Mouse (Mus musculus) liver, embryonic 12.5 days (tissue): ENCODE data around the gene Slc16a9. TPM values are rescaled to one million over a fixed set of nuclear protein-coding genes. Genes with fewer than 3 reads are reported as not detected.
"Not testable (repeated sequence)": the region's sequence is repeated elsewhere in the genome, so short reads cannot be mapped to it uniquely, and the experiment has no call there.

Experiments used
- ATAC-seq: fragments of 200-750 bp; cut with Nextera tagmentation; 2 replicates; pipeline ENCODE4 v1.8.0; 2017; ENCODE audit warnings: moderate number of reproducible peaks, mild to moderate bottlenecking, moderate library complexity
- H3K27ac ChIP-seq: fragments of 300-500 bp; sonication (generic); 2 replicates; pipeline ENCODE4 v1.5.1; 2016; ENCODE audit warnings: mild to moderate bottlenecking
- H3K27me3 ChIP-seq: fragments of 300-500 bp; sonication (generic); replicated peaks from 2 replicates; pipeline ENCODE4 v1.6.1; 2016; ENCODE audit warnings: mild to moderate bottlenecking, moderate library complexity
- H3K36me3 ChIP-seq: fragments of 300-500 bp; sonication (generic); 2 replicates; pipeline ENCODE4 v1.6.1; 2016; ENCODE audit warnings: mild to moderate bottlenecking, moderate library complexity
- H3K4me1 ChIP-seq: fragments of 300-500 bp; sonication (generic); 2 replicates; pipeline ENCODE4 v1.6.1; 2016
- H3K4me2 ChIP-seq: fragments of 300-500 bp; sonication (generic); 2 replicates; pipeline ENCODE4 v1.6.1; 2016; ENCODE audit warnings: mild to moderate bottlenecking, moderate library complexity
- H3K4me3 ChIP-seq: fragments of 300-500 bp; sonication (generic); 2 replicates; pipeline ENCODE4 v1.5.1; 2016; ENCODE audit warnings: mild to moderate bottlenecking, moderate library complexity
- H3K9ac ChIP-seq: fragments of 300-500 bp; sonication (generic); 2 replicates; pipeline ENCODE4 v1.6.1; 2016; ENCODE audit warnings: mild to moderate bottlenecking, moderate library complexity
- H3K9me3 ChIP-seq: fragments of 300-500 bp; sonication (generic); replicated peaks from 2 replicates; pipeline ENCODE4 v1.6.1; 2016; ENCODE audit warnings: mild to moderate bottlenecking, moderate library complexity
- WGBS: fragments of 180-500 bp; shearing (Covaris S2); methylation state at CpG from one replicate; pipeline ENCODE4 v1.1.7; 2016; ENCODE audit not compliant: insufficient replicate concordance; 5-methylcytosine and 5-hydroxymethylcytosine counted together
- polyA plus RNA-seq: library from polyadenylated mRNA; unstranded; fragments of >200 nt; fragmentation: Nextera tagmentation; extraction: Ambion mirVana; gene quantifications from 2 replicates; pipeline ENCODE4 v1.2.1, GENCODE M21; 2016

The Slc16a9 gene
- polyA plus RNA-seq, 1 experiment from 2014 or later = 0.52 TPM

DNA sequence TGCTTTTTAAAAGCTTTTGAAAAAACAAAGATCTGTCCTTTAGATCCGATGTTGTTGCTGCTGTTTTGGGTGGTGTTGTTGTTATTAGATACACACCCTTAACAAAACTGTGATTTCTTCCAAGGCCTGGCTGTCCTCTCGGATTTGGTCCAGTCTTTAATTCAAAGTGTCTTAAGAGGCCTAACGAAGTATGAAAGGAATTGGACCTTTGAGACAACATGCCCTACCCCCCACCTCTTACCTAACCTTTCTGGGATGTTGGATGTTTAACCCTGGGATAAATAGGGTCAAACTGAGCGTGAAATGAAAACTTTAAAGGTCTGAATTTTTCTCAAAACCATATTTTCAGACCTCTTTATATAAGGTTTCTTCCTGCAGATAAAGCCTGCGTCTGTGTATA is 23.9 kb upstream of the Slc16a9 start:
- H3K4me3 ChIP-seq = no peak overlapping the region
- no peaks in the 10 kb centered on the region for H3K4me1 ChIP-seq
- H3K4me2 ChIP-seq = no peak overlapping the region
- no peaks in the 10 kb centered on the region for H3K36me3 ChIP-seq
- ATAC-seq = no peak
- no peak overlapping the region for H3K9ac ChIP-seq
- H3K27ac ChIP-seq = no peak overlapping the region
- H3K27me3 ChIP-seq = no peaks in the 10 kb centered on the region
- no peaks in the 10 kb centered on the region for H3K9me3 ChIP-seq
- WGBS = 68% methylated on average over 5 of the region's 5 CpGs

DNA sequence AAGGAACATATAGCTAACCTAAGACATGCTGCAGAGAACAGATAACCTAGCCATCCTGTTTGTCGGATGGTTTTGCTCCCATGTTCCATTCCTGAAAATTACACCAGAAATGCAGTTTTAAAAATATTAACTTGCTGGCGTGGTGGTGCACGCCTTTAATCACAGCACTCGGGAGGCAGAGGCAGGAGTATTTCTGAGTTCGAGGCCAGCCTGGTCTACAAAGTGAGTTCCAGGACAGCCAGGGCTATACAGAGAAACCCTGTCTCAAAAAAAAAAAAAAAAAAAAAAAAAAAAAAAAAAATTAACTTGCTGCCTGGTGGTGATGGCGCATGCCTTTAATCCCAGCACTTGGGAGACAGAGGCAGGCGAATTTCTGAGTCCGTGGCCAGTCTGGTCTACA is 22.7 kb upstream of the Slc16a9 start:
- not testable (repeated sequence) for H3K4me3 ChIP-seq, H3K9me3 ChIP-seq, H3K27me3 ChIP-seq, ATAC-seq, H3K36me3 ChIP-seq, H3K9ac ChIP-seq, H3K4me2 ChIP-seq, H3K27ac ChIP-seq, H3K4me1 ChIP-seq
- 68% methylated on average over 8 of the region's 8 CpGs for WGBS

DNA sequence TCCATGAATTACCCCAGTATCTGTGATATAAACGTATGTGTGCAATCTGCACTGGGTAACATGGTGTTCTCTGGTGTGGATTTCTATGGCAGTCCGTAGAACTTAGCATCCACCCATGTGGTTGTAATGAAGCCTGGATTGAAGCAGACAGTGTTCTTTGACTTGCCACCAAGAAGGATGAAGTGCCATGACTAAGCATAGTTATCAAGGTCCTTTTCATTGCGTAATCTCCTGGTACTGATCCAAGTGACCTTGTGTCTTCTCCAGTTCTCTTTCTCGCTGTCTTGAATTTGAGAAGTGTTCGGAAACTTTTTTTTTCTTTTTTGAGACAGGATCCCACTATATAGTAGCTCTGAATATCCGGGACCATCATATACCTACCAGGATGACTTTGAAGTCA is 20.3 kb upstream of the Slc16a9 start:
- Histone ChIP-seq H3K9ac (no peak overlapping the region), H3K4me2 (no peak overlapping the region), H3K9me3 (no peaks in the 10 kb centered on the region), H3K36me3 (no peaks in the 10 kb centered on the region), H3K4me3 (no peak overlapping the region), H3K4me1 (no peaks in the 10 kb centered on the region), H3K27me3 (no peaks in the 10 kb centered on the region), H3K27ac (no peak overlapping the region)
- no peak for ATAC-seq
- 61% methylated on average over 6 of the region's 6 CpGs for WGBS

DNA sequence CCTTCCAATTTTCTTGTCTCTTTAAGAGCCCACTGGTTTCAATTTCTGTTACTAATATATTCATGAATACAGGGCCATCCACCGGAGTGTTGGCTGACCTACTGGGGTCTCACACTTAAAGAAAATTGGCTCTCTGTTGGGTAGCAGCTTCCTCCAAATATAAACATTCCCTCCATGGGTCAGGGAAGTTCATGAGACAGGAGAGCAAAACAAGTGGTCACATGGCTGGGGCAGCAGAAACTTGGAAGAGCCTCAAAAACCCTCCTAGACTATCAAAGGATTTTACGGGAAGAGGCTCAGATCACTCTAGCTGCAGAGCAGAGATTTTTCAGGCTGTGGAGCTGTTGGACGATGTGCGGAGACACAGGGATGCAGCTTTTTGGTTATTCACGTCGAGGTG is 19.1 kb upstream of the Slc16a9 start:
- ATAC-seq = no peak
- Histone ChIP-seq H3K9me3 (no peaks in the 10 kb centered on the region), H3K4me2 (no peak overlapping the region), H3K4me3 (no peak overlapping the region), H3K27ac (no peak overlapping the region), H3K27me3 (no peaks in the 10 kb centered on the region), H3K36me3 (no peaks in the 10 kb centered on the region), H3K4me1 (no peaks in the 10 kb centered on the region), H3K9ac (no peak overlapping the region)
- WGBS = 67% methylated on average over 6 of the region's 6 CpGs

DNA sequence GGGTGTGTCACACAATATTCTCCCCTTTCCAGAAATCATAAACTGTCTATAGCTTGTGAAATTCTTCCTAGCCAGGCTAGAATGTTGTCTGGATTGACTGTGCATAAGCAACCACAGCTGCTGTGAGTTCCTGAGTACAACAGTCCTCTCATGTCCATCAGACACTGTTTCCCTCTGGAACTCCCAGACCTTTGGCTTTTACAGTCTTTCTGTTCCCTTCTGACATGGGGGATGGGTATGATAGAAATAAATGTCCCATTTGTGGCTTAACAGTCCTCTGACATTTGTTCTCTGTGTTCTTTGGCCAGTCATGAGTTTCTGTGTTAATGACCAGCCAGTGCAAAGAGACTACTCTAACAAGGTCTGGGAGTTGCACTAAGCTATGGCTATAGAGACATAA is 18.3 kb upstream of the Slc16a9 start:
- Histone ChIP-seq H3K4me3 (no peak overlapping the region), H3K4me2 (no peak overlapping the region), H3K27ac (no peak overlapping the region), H3K27me3 (no peaks in the 10 kb centered on the region), H3K9ac (no peak overlapping the region), H3K9me3 (no peaks in the 10 kb centered on the region), H3K4me1 (no peaks in the 10 kb centered on the region), H3K36me3 (no peaks in the 10 kb centered on the region)
- no peak for ATAC-seq

DNA sequence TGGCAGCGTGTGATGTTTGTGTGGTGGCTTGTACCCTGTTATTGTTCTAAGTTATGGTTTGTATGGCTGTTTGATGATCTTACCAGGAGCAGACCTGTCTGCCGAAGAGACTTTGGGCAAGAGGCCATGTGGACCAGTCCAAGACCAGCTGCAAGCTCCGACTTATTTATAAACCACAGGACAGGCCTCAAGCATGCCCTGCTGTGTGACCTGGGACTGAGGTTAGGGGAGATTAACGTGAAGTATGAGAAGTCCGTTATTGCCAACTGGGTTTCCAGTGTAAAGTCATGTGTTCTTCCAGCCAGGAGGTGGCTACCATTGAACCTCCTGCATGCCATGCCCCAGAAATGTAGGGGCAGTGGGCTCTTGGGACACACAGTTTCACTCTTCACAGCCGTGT is 14.5 kb upstream of the Slc16a9 start:
- no peak for ATAC-seq
- Histone ChIP-seq H3K27ac (no peak overlapping the region), H3K4me3 (no peak overlapping the region), H3K36me3 (no peaks in the 10 kb centered on the region), H3K9me3 (no peaks in the 10 kb centered on the region), H3K9ac (no peak overlapping the region), H3K27me3 (no peaks in the 10 kb centered on the region), H3K4me1 (no peaks in the 10 kb centered on the region), H3K4me2 (no peak overlapping the region)
- 66% methylated on average over 6 of the region's 6 CpGs for WGBS

DNA sequence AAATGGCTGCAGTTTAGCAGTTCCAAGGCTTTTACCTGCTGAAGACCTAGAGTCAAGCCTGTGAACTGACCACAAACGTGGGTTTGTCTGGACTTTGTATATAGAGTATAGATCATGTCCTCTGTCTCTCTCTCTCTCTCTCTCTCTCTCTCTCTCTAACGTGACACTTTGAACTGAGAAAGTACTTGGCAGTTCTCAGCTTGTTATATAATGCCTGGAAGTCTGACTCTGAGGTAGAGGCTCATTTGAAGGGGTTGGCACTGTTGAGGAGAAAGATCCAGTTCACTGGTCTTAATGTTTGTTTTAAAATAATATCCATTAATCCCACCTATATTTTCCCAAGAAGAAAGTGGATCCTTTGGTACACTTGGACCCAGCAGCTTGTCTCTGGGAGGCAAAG is 7.0 kb upstream of the Slc16a9 start:
- Histone ChIP-seq H3K27ac (no peak overlapping the region), H3K27me3 (peaks cover 8% of the 10 kb centered on the region; the same call in 1 of the 2 replicates), H3K4me3 (no peak overlapping the region), H3K36me3 (no peaks in the 10 kb centered on the region), H3K4me2 (no peak overlapping the region), H3K4me1 (no peaks in the 10 kb centered on the region), H3K9ac (no peak overlapping the region), H3K9me3 (no peaks in the 10 kb centered on the region)
- 47% methylated on average over 2 of the region's 2 CpGs for WGBS
- ATAC-seq = no peak

DNA sequence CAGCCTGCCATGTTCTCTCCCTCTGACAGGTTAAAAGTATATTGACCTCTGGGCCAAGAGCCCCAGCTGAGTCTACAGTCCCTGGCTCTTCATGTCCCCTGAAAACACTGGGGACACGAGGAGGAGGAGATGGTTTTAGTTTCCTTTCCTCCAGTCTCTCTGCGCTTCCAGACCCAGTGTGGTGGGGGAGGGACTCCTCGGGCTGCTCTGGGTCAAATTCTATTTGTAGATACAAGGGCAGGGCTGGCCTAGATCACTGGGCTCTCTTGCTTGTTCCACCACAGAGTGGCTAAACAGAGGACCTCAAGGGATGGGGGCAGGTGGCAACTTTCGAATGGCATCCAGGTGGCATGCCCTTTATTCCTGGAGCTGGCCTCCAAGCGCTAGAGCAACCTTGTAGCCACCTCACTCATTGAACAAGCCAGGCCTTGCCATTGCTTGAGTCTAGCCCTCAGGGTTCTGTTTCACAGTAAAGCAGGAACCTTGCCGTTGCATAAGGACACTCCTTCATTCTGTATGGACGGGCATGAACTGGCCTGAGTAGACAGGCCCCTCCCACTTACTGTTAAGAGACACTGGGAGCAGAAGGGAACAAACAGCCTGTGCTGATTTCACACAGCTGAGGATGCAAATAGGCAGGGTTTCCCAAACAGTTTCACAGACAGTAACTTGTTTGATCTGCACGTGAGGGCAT is 2.0 kb upstream of the Slc16a9 start:
- ATAC-seq = no peak
- no peaks in the 10 kb centered on the region for H3K36me3 ChIP-seq
- 35% methylated on average over 8 of the region's 8 CpGs for WGBS

DNA sequence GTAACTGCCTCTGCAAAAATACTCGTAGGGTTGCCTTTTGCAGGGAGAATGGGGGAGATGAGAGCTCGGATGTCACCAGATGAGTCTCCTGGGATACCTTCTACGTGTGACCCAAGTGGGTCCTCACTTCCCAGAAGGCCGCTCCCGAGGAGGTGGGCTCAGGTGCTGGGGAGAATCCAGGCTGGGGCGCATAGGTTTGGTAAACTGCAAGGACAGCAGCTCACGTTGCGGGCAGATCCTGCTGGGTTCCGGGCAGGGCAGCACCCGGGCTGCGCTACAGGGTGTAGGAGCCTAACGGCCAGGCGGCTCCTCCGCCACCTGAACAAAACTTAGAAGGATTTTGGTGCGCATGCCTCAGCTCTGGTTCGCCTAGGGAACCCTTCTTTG is 652 bp downstream of the Slc16a9 start:
- Histone ChIP-seq H3K27ac (no peak overlapping the region), H3K36me3 (no peaks in the 10 kb centered on the region), H3K4me3 (peak overlapping the region; percentile 54), H3K4me2 (peak overlapping the region; percentile 66), H3K9me3 (no peaks in the 10 kb centered on the region), H3K27me3 (peaks cover 62% of the 10 kb centered on the region), H3K4me1 (0 out of 2 replicates have a peak, but pooled peaks cover 11% of the 10 kb centered on the region), H3K9ac (peak overlapping the region; percentile 53)
- WGBS = 1% methylated on average over 16 of the region's 16 CpGs
- no peak for ATAC-seq

More for the DNA sequence above, 2.0 kb upstream of the Slc16a9 start:
- Histone ChIP-seq H3K27me3 (peaks cover 55% of the 10 kb centered on the region), H3K9ac (no peak overlapping the region), H3K9me3 (no peaks in the 10 kb centered on the region), H3K4me1 (0 out of 2 replicates have a peak, but pooled peaks cover 11% of the 10 kb centered on the region), H3K4me2 (no peak overlapping the region), H3K27ac (no peak overlapping the region), H3K4me3 (no peak overlapping the region)

DNA sequence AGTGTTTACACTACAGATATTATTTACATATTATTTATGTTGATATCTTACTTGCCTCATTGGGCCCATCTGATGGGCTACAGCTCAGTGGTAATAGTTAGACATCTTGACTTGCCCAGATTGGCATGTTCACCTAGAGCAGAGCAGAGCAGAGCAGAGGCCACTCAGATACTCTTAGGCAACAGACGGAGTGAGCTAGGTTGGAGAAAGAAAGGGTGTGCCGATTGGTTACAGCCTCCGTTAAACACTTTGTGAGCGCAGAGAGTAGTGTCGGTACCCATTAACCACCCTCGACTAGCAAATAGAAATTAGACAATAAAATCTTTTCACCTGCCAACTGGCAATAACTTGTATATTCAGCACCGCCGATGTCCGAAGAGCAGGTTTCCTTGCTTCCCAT is 1.2 kb downstream of the Slc16a9 start:
- Histone ChIP-seq H3K27me3 (peaks cover 62% of the 10 kb centered on the region), H3K4me3 (no peak overlapping the region; the same call in 1 of the 2 replicates), H3K4me2 (peak overlapping the region; percentile 66), H3K4me1 (0 out of 2 replicates have a peak, but pooled peaks cover 11% of the 10 kb centered on the region), H3K9ac (no peak overlapping the region), H3K27ac (no peak overlapping the region), H3K36me3 (no peaks in the 10 kb centered on the region), H3K9me3 (no peaks in the 10 kb centered on the region)
- WGBS = 29% methylated on average over 9 of the region's 9 CpGs
- ATAC-seq = no peak

DNA sequence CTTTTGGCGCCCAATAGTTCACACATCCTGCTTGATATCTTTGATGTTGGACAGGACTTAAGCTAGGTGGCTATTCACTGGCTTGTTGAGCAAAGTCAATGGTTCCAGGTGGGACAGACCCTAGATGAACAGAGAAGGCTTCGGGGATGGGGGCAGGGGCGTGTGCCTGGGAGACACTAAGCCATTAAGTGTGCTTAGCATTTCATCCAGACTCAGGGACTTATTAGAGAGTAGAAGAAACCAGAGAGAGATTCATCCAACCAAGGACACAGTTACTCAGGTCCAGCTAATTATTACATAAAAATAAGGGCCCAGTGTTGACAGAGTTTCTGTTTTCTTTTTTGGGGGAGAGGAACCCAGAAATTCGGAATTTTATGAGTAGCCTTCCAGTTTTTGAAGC is 5.5 kb downstream of the Slc16a9 start:
- no peak overlapping the region for H3K9ac ChIP-seq
- no peak overlapping the region for H3K4me3 ChIP-seq
- WGBS = 59% methylated on average over 4 of the region's 4 CpGs
- H3K27me3 ChIP-seq = peaks cover 33% of the 10 kb centered on the region
- no peaks in the 10 kb centered on the region for H3K36me3 ChIP-seq
- no peak overlapping the region for H3K27ac ChIP-seq
- H3K4me2 ChIP-seq = no peak overlapping the region
- ATAC-seq = no peak
- no peaks in the 10 kb centered on the region for H3K9me3 ChIP-seq
- H3K4me1 ChIP-seq = no peaks in the 10 kb centered on the region

DNA sequence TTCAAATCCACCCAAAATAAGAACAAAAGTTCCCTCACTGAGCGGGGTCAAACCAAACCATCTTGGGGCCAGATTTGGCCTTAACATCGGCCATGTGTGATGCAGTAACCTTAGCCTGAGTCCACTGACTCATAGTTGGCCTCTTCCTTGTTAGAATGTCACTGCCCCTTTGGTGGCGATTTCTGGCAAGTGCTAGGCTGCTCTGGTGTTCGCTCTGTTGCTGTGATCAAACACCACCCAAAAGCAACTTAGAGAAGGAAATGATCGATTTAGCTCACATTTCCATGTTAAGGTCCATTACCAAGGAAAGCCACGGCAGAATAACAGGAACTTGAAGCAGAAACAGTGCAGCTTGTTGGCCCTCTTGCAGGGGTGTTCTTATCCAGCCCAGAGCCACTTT is 5.9 kb downstream of the Slc16a9 start:
- no peaks in the 10 kb centered on the region for H3K36me3 ChIP-seq
- WGBS = 57% methylated on average over 6 of the region's 6 CpGs
- H3K27ac ChIP-seq = no peak overlapping the region
- no peak overlapping the region for H3K4me3 ChIP-seq
- no peaks in the 10 kb centered on the region for H3K9me3 ChIP-seq
- peaks cover 29% of the 10 kb centered on the region for H3K27me3 ChIP-seq
- no peak overlapping the region for H3K4me2 ChIP-seq
- no peak overlapping the region for H3K9ac ChIP-seq
- no peak for ATAC-seq
- H3K4me1 ChIP-seq = no peaks in the 10 kb centered on the region

DNA sequence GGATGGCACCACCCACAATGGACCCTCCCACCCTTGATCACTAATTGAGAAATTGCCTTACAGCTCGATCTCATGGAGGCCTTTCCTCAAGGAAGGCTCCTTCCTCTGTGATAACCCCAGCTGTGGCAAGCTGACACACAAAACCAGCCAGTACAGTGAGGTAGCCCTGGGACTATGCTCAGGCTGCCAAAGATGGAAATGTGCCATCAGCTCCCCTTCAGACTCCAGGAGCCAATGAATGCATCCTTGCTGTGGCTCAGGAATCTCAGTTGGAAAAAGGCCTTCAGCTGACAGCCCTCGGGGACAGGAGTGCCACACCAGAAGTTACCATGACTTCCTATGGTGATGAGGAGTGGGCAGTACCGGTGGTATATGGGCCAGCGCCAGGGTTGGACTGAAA is 9.8 kb downstream of the Slc16a9 start:
- no peaks in the 10 kb centered on the region for H3K36me3 ChIP-seq
- 63% methylated on average over 4 of the region's 4 CpGs for WGBS

More for the DNA sequence above, 9.8 kb downstream of the Slc16a9 start:
- H3K4me2 ChIP-seq = no peak overlapping the region
- H3K4me3 ChIP-seq = no peak overlapping the region
- no peak overlapping the region for H3K27ac ChIP-seq
- no peak for ATAC-seq
- no peaks in the 10 kb centered on the region for H3K9me3 ChIP-seq
- peaks cover 3% of the 10 kb centered on the region; the same call in 1 of the 2 replicates for H3K27me3 ChIP-seq
- H3K9ac ChIP-seq = no peak overlapping the region
- 0 out of 2 replicates have a peak, but pooled peaks cover 5% of the 10 kb centered on the region for H3K4me1 ChIP-seq
